Mouse (Mus musculus) heart, postnatal 36 days (tissue): ENCODE data around the gene Prl3d2. TPM values are rescaled to one million over a fixed set of nuclear protein-coding genes. Genes with fewer than 3 reads are reported as not detected.
"Not testable (repeated sequence)": the region's sequence is repeated elsewhere in the genome, so short reads cannot be mapped to it uniquely, and the experiment has no call there.

Source experiments
- DNase-seq, 2 experiments: peaks; one replicate each; pipeline ENCODE4 v3.0.0; 2021 to 2022
- intact Hi-C: fragments of 180-260 bp; cut with DNase I; formaldehyde crosslinking; loops from one replicate; pipeline ENCODE4 v1.15.1; 2025
- total RNA-seq, 2 experiments: library from RNA; stranded (reverse); gene quantifications; 2 replicates each; pipeline ENCODE4 v1.2.3; 2021

Gene Prl3d2
- not detected for total RNA-seq

DNA sequence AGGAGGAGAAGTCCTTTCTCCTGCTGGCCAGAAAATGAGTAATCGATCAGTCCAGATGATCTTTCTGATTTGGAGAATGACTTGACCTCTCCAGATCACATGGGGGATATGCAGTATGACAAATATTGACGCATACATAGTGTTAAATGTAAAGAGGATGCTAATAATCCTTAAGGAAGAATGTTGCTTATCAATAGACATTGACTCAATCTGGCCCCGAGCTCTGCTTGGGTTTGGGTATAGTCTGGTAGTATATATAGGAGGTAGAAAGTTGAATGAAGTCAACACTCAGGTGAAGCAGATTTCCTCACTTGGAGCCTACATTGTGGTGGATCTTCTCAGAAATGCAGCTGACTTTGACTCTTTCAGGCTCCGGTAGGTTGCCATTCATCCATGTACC lies at the start of gene Prl3d2:
TSS of gene Prl3d2 (plus strand) at position 301 of the 400 bp plus-strand sequence.
- intact Hi-C loops, DNase-seq: not testable (repeated sequence)

DNA sequence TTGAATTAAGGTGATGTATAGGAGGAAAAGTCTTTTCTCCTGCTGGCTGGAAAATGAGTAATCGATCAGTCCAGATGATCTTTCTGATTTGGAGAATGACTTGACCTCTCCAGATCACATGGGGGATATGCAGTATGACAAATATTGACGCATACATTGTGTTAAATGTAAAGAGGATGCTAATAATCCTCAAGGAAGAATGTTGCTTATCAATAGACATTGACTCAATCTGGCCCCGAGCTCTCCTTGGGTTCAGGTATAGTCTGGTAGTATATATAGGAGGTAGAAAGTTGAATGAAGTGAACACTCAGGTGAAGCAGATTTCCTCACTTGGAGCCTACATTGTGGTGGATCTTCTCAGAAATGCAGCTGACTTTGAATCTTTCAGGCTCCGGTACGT lies 27.6 kb upstream of the Prl3d2 start, which contains the start of gene Prl3d1:
TSS of gene Prl3d1 (plus strand) at position 301 of the 400 bp plus-strand sequence.
- DNase-seq, intact Hi-C loops: not testable (repeated sequence)

DNA sequence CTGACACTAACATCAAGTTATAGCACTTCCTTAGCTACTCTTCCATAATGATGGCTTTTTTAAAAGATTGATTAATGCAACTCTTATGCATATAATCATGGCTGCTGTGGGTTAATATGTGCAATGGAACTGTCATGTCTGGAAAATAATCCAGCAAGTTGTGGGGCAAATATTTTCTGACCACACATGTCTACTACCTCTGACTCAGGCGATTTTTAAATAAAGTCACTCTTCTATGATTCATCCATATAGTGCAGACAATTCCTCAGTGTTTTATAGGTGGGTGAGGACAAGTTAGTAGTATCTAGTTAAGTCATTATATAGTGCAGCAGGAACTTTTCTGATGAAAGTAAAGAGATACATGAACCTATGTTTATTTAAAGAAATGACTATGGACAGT lies 26.8 kb downstream of the Prl3d2 start:
- intact Hi-C loops, result no loop called here

DNA sequence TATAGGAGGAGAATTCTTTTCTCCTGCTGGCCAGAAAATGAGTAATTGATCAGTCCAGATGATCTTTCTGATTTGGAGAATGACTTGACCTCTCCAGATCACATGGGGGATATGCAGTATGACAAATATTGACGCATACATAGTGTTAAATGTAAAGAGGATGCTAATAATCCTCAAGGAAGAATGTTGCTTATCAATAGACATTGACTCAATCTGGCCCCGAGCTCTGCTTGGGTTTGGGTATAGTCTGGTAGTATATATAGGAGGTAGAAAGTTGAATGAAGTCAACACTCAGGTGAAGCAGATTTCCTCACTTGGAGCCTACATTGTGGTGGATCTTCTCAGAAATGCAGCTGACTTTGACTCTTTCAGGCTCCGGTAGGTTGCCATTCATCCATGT lies 35.0 kb downstream of the Prl3d2 start, which contains the start of gene Prl3d3:
TSS of gene Prl3d3 (plus strand) at position 301 of the 400 bp plus-strand sequence.
- DNase-seq, intact Hi-C loops: not testable (repeated sequence)

More for the DNA sequence above, 26.8 kb downstream of the Prl3d2 start:
- DNase-seq, result no peak

Other genes starting within 250 kb of the Prl3d2 start
- gene Prl, start 64.1 kb upstream of the Prl3d2 start, total RNA-seq, result not detected
- gene Prl3d1, start 27.5 kb upstream of the Prl3d2 start, total RNA-seq, result not detected
- gene Prl3d3, start 35.1 kb downstream of the Prl3d2 start, total RNA-seq, result not detected
- not detected for gene Prl3c1, start 75.0 kb downstream of the Prl3d2 start, total RNA-seq
- gene Prl3b1, start 120.1 kb downstream of the Prl3d2 start, total RNA-seq, result not detected
- not detected for gene Prl3a1, start 137.7 kb downstream of the Prl3d2 start, total RNA-seq
- not detected for gene Prl6a1, start 190.9 kb downstream of the Prl3d2 start, total RNA-seq
- gene Prl8a2, start 224.0 kb downstream of the Prl3d2 start, total RNA-seq, result not detected